Mouse (Mus musculus): ENCODE measurements around the gene Klc3.
A peak's percentile ranks its signal among the peaks of the same experiment; 100 is the strongest.

Gene Klc3

DNA sequence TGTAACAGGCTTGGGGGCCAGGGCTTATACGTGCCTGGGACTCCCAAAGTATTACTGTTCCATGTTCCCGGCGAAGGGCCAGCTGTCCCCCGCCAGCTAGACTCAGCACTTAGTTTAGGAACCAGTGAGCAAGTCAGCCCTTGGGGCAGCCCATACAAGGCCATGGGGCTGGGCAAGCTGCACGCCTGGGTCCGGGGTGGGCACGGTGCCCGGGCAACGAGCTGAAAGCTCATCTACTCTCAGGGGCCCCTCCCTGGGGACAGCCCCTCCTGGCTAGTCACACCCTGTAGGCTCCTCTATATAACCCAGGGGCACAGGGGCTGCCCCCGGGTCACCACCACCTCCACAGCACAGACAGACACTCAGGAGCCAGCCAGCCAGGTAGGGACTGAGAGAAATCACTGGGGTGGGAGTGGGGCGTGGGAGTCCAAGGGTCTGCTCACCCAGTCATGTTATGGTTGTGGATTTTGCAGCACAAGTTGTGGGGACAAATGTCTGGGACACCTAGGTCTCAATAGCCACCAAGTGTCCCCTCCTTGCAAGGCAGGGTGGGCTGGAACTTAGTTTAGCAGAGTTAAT lies 7.0 kb upstream of the Klc3 start:
- no peak for ATAC-seq (ENCODE audit: insufficient number of reproducible peaks, low FRiP score, low TSS enrichment)

DNA sequence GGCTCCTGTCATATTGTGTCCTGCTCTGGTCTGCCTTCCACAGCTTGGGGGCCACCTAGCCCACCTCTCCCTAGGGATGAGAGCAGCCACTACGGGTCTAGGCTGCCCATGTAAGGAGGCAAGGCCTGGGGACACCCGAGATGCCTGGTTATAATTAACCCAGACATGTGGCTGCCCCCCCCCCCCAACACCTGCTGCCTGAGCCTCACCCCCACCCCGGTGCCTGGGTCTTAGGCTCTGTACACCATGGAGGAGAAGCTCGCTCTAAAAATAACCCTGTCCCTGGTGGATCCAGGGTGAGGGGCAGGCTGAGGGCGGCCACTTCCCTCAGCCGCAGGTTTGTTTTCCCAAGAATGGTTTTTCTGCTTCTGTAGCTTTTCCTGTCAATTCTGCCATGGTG lies 5.8 kb upstream of the Klc3 start:
- ATAC-seq (ENCODE audit: insufficient number of reproducible peaks, low FRiP score, low TSS enrichment) = no peak

DNA sequence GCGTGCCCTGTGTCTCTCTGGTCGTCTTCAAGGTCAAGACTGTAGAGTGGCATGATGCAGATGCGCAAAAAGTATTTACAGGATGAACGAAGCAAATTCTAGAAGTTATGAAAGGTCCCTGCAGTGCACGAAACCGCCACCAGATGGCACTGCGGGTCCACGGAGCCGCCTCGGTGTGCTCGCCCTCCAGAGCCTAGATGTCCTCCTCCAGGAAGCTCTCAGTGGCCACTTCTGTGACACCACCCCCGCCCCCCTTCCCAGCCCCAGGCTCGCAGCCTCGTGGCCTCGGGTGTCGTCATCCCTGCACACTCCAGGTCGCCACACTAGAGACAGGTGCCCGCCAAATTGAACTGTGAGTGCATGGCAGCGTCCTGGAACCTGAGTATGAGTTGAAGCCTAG lies 1.5 kb upstream of the Klc3 start:
- ATAC-seq (ENCODE audit: insufficient number of reproducible peaks, low FRiP score, low TSS enrichment) = peak; percentile 61; the same call in 1 of the 2 replicates

DNA sequence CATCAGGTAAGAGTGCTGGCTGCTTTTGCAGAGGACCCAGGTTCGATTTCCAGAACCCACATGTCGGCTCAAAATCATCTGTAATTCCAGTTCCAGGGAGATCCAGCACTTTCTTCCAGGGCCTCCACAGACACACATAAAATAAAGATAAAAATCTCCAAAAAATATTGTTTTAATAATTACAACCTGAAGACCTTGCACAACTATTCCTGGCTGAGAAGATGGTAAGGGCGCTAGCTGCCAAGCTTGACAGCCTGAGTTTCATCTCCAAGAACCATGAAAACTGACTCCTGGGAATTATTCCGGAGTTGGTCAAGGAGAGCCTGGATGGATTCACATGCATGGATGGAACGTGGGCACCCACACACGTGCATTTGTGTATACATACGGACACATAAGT lies 572 bp upstream of the Klc3 start, which contains the start of gene Ckm:
TSS of gene Ckm (plus strand) at position 301 of the 400 bp plus-strand sequence.
- ATAC-seq (ENCODE audit: insufficient number of reproducible peaks, low FRiP score, low TSS enrichment) = no peak

DNA sequence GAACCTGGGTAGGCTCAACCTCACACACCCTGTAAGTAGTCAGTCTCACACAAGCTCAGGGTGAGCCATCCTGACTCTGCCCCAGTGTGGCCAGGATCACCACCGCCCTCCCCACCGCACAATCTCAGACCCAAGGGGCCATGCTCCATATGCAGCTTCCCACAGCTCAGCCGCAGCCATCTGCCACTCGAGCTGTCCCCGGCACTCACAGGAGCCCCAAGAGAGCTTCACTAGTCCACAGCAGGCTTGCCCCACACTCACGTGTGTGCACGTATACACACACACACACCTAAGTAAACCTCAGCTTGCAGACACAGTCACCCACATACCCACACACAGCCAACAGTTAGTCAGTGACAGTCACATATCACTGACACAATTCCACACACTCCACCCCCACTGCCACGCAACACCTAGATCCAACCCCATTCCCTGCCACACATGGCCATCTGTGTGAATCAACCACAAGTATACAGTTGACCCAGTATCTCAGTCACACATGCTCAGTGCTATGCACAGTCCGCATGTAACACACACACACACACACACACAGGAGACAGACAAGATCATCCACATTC lies 1.3 kb downstream of the Klc3 start:
- no peak for ATAC-seq (ENCODE audit: insufficient number of reproducible peaks, low FRiP score, low TSS enrichment)

DNA sequence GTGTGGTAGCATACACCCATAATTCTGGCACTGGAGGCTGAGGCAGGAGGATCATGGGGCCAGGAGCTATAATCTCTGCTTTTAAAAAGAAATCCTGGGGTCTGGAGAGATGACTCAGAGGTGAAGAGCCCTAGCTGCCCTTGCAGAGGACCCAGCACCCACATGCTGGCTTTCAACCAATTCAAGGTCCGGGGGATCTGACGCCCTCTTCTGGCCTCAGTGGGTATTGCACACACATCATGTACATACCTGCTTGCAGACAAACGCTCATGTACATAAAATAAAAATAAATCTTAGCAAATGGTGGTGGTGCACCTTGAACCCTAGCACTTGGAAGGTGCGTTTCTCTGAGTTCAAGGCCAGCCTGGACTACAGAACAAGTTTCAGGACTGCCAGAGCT lies 3.0 kb downstream of the Klc3 start:
- no peak for ATAC-seq (ENCODE audit: insufficient number of reproducible peaks, low FRiP score, low TSS enrichment)

GRCm38 (mm10) chr7:19399496-19400280 lies 4.2 kb downstream of the Klc3 start:
- ATAC-seq (ENCODE audit: insufficient number of reproducible peaks, low FRiP score, low TSS enrichment) = no peak

DNA sequence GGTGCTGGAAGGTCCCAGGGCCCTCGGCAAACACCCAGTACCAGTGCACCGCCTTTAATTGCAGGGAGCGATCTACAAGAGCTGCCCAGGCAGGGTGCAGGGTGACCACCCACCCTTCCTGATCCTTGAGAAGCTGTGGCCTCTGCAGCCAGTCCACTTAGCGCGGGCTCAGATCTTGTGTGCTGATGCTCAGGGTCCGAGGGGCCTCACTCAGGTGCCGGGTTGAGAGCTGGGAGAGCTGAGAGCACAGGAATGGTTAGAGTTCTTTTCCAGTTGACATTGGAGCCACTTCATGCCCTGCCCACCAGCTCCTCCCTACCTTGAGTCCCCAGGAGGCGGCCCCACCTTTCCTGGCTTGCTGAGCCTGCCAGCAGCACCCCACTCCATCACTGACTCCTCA lies 9.4 kb downstream of the Klc3 start:
- ATAC-seq (ENCODE audit: insufficient number of reproducible peaks, low FRiP score, low TSS enrichment) = no peak

- ATAC-seq (ENCODE audit: insufficient number of reproducible peaks, low FRiP score, low TSS enrichment) = no peak
Observed at GRCm38 (mm10) chr7:19388699-19389413, 15.0 kb downstream of the Klc3 start.

DNA sequence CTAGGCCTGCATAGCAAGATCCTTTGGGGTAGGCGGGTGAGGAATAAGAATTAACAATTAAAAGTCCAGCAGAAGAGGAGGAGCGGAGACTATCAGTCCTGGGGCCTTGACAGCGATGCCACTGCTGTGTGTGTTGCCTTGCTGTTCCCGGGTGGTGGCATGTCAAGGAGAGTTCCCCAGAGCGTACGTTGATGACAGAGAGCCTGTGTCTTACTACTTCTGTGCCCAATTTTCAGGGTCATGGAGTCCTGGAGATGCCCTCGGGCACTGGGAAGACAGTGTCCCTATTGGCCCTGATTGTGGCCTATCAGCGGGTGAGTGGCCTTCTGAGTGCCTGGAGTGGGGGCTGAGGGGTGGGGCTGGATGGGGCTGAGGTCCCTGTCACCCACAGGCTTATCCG lies 20.2 kb downstream of the Klc3 start:
- no peak for ATAC-seq (ENCODE audit: insufficient number of reproducible peaks, low FRiP score, low TSS enrichment)

DNA sequence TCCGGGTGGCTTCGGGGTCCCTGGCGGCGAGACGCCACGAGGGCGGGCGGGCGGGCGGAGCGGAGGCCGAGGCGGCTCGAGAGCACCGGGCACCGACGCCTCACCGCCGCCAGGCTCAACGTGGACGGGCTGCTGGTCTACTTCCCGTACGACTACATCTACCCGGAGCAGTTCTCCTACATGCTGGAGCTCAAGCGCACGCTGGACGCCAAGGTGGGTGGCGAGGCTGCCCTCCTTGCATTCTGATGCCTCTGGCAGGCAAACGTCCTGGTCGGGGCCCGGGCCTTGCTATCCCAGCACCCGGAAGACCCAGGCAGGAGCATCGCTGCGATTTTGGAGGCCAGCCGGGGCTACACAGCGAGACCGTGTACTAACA lies 21.8 kb downstream of the Klc3 start:
- 0 out of 2 replicates have a peak, but pooled peaks have one; percentile 21 for ATAC-seq (ENCODE audit: insufficient number of reproducible peaks, low FRiP score, low TSS enrichment)

GRCm38 (mm10) chr7:19381377-19382165 lies 22.3 kb downstream of the Klc3 start, which contains the start of gene Ercc2:
TSS of gene Ercc2 (plus strand) at chr7:19382010.
- peak; percentile 98 for ATAC-seq (ENCODE audit: insufficient number of reproducible peaks, low FRiP score, low TSS enrichment)

GRCm38 (mm10) chr7:19378049-19378448 lies 25.9 kb downstream of the Klc3 start:
- ATAC-seq (ENCODE audit: insufficient number of reproducible peaks, low FRiP score, low TSS enrichment) = no peak

DNA sequence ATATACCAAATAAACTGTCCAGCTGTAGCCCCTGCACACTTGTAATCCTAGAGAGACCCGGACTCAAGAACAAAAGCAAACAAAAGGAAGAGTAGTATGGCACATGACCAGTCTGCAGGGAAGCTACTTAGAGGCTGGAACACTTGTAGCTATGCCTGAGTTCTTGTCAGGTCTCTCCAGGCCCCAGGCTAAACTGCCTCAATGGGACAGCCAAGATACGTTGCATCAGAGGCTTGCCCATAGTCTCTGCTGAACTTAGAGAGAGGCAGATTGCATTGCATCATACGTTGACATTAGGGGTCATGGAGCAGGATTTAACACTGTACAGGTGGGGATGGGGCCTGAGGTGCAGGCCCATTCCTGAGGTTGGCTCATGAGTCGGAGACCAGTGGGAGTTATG lies 27.9 kb downstream of the Klc3 start:
- no peak for ATAC-seq (ENCODE audit: insufficient number of reproducible peaks, low FRiP score, low TSS enrichment)

- no peak for ATAC-seq (ENCODE audit: insufficient number of reproducible peaks, low FRiP score, low TSS enrichment)
Observed at GRCm38 (mm10) chr7:19375368-19375767, 28.5 kb downstream of the Klc3 start.

DNA sequence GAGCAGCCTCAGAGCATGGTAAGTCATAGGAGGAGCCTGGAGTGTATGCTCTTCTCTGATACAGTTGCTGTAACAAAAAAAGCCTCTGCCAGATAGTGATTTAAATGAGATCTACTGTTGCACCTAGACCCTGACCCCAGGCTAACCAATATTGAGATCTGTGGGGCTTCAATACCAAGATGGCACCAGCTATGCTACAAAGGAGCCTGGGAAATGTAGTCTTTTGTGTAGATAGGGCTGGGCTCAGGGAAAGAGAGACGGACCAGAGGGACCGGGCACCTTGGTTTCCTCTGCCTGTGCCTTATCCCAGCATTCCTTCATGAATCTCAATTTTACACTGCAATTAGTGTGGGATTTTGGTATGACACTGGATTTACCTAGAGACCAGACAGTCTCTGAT lies 30.5 kb downstream of the Klc3 start:
- no peak for ATAC-seq (ENCODE audit: insufficient number of reproducible peaks, low FRiP score, low TSS enrichment)

DNA sequence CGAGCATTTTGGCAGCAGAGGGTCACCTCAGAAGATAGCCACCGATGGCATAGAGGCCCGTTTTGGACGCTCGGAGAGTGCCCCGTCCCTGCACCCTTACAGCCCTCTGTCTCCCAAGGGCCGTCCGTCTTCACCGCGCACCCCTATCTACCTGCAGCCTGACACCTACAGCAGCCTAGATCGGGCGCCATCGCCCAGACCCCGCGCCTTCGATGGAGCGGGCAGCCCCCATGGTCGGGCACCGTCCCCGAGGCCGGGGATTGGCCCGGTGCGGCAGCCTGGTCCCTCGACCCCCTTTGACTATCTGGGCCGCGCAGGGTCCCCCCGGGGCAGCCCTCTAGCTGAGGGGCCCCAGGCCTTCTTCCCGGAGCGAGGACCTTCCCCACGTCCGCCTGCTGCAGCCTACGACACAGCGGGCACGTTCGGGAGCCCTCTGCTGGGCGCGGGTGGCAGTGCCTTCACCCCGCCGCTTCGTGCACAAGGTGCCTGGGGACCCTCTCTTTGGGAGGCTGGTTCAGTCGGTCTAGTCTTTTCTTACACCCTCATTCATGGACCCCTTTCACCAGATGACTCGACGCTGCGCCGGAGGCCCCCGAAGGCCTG lies 34.0 kb downstream of the Klc3 start:
- peak; percentile 63 for ATAC-seq (ENCODE audit: insufficient number of reproducible peaks, low FRiP score, low TSS enrichment)

- no peak for ATAC-seq (ENCODE audit: insufficient number of reproducible peaks, low FRiP score, low TSS enrichment)
Observed at GRCm38 (mm10) chr7:19368380-19368779, 35.5 kb downstream of the Klc3 start.

DNA sequence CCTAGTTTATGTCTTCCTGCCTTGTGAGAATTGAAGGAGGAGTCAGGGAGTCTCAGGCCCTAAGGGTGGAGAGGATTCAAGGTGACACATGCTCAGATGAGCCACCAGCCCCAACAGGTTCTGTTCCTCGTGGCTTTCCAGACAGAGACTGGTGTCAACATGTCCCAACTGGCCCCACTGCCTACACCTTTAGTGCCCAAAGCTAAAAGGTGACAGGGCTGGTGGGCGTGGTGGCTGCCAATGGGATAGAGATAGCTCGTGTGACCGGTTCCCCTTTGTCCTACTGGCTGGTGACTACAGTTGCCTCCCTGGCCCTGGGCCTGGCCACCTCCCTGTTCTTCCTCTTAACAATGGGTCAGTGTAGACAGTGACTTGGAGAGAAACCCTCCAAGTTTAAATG lies 38.5 kb downstream of the Klc3 start:
- no peak for ATAC-seq (ENCODE audit: insufficient number of reproducible peaks, low FRiP score, low TSS enrichment)

DNA sequence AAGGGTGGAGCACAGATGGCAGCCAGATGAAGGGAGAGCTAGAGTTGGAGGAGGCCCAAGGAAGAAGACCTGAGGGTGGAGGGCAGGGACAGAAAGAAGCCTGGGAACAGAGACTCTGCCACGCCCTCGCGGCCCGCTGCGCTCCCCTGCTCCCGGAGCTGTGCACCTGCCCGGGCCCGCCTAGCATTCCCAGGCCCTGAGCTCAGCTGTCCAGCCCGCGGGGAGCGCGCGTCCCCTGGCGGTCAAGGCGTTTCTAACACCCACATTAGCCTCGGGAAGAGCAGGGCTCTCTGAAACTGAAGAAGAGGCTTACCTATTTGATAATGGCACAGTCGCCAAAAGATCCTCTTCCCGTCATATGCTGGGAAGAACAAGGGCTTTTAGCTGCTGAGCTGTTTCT lies 40.0 kb downstream of the Klc3 start:
- ATAC-seq (ENCODE audit: insufficient number of reproducible peaks, low FRiP score, low TSS enrichment) = 0 out of 2 replicates have a peak, but pooled peaks have one; percentile 3

Data from cerebellum, adult (tissue).